Mouse (Mus musculus): ENCODE measurements at regions not wholly inside any gene's neighbourhood (a gene's known extent, or its start where the extent isn't known, plus 50 kb on each side); places are given as distances from the start of the nearest gene placed in this dataset.

GRCm38 (mm10) chr10:96365101-96365500, 228.7 kb downstream of the Gm5426 start:
- in situ Hi-C loops (cut with MboI; ENCODE audit: low sequenced_read_pairs), result loop anchor here (25.0 kb wide), 1 partner anchor 247 kb away; the partner anchor contains the start of gene Btg1

GRCm38 (mm10) chr10:96366871-96367270, 230.5 kb downstream of the Gm5426 start:
- in situ Hi-C loops (cut with MboI; ENCODE audit: low sequenced_read_pairs), result loop anchor here (25.0 kb wide), 1 partner anchor 245 kb away; the partner anchor contains the start of gene Btg1

DNA sequence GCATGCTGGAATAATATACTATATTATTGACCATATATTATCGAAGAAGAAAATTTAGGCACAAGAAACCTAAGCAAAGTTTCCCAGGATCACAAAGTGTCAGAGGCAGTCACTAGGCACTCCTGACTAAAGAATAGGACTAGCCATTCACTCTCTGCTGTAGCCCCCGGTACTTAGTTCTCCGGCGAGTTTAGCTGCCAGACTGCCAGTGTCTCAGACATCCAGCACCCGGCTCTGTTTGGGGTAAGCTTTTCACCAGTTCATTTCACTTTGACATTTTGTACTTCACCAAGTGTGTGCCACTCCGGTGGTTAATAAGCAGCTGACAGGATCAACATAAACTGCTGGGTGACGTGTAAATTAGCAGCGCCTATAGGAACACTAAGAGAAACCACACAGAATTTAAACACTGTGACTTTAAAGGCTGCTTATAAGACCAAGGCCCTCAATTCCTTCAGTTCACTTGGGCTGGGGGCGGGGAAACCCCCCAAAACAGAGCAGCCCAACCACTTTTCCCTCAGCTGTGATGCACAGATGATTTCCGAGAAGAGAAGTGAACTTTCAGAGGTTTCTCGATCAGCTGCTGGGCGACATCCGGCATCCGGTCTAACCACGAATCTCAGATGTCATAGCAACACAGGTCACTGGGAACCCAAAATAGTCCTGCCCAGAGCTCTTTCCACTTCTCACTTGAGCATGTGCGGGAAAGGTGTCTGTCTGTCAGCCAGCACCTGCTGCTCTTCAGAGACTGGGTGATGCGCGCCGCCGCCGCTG, 234.3 kb downstream of the Gm5426 start:
- in situ Hi-C loops (cut with MboI; ENCODE audit: low sequenced_read_pairs), result loop anchor here (25.0 kb wide), 1 partner anchor 242 kb away; the partner anchor contains the start of gene Btg1

GRCm38 (mm10) chr10:96371321-96371653, 234.9 kb downstream of the Gm5426 start:
- in situ Hi-C loops (cut with MboI; ENCODE audit: low sequenced_read_pairs), result loop anchor here (25.0 kb wide), 1 partner anchor 241 kb away; the partner anchor contains the start of gene Btg1

DNA sequence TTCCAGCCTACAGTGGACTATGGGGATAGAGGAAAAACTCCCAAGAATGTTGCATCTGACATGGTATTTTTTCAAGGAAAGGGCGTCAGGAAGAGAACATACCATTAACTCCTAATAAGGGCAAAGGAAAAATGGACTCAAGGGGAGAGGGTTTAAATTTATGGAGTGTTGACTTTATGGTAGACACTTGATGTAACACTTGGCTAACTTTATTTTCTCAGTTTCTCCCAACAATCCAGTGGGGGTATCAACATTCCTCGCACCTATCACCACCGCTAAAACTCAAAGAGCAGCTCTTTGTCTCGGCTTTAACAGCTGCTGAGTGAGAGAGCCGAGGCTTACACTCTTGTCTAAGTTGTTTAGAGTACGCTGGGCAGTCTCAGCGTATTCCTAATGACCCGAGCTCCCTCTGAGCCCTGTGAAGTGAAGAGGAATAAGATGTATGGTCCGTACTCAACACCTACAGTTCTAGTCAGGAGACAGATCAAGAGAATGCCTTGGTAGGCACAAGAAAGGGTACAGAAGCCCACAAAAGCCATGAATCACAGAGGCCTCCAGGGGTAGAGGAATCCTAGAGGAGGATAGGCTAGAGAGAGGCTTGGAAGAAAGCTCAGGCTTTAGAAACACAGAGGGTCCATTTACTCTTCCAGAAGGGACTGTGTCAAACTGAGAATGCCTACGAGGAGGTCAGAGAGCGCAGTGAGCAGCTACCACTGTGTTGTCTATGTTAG, 236.4 kb downstream of the Gm5426 start:
- in situ Hi-C loops (cut with MboI; ENCODE audit: low sequenced_read_pairs), result loop anchor here (25.0 kb wide), 1 partner anchor 240 kb away; the partner anchor contains the start of gene Btg1

GRCm38 (mm10) chr10:96373481-96373880, 237.1 kb downstream of the Gm5426 start:
- in situ Hi-C loops (cut with MboI; ENCODE audit: low sequenced_read_pairs), result loop anchor here (25.0 kb wide), 1 partner anchor 239 kb away; the partner anchor contains the start of gene Btg1

- in situ Hi-C loops (cut with MboI; ENCODE audit: low sequenced_read_pairs), result loop anchor here (25.0 kb wide), 1 partner anchor 238 kb away; the partner anchor contains the start of gene Btg1
Measured at GRCm38 (mm10) chr10:96374293-96375069, 238.1 kb downstream of the Gm5426 start.

GRCm38 (mm10) chr10:96375070-96375447, 238.7 kb downstream of the Gm5426 start:
- in situ Hi-C loops (cut with MboI; ENCODE audit: low sequenced_read_pairs), result no loop called here

- in situ Hi-C loops (cut with MboI; ENCODE audit: low sequenced_read_pairs), result no loop called here
Measured at GRCm38 (mm10) chr10:96377549-96377948, 239.3 kb upstream of the Btg1 start.

DNA sequence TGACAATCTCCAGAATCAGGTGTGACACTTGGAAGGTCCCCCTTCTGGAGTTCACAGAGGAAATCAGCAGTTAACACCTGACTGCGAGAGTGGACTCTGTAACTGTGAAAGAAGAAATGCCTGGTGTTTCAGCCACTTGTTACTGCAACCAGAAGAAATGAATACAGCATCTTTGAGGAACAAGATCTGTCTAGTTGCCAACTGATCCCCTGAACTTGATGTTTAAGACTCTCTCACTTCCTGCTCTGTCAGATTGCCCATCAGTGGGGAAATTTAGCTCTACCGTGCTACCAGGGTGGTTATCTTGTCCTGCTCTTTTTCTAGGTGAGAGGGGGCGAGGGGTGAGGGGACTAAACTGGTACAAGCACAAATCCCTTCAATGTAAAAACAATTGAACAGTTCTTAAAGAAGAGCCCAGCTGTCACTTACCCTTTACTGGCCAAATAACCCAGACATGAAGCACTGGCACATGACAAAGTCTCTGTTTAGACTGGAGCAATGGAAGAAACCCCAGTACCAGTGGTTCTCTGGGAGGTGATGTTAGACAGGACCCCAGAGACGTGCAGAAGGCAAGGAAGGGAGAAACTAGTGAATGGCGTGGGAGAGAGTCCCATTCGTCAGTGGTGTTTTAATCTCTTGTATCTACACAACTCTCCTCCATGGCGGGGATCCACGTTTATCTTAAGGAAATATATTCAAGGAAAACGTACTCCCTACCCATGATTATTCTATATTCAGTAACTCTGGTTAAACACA, 237.6 kb upstream of the Btg1 start:
- in situ Hi-C loops (cut with MboI; ENCODE audit: low sequenced_read_pairs), result no loop called here

- in situ Hi-C loops (cut with MboI; ENCODE audit: low sequenced_read_pairs), result no loop called here
Measured at GRCm38 (mm10) chr10:96381664-96382063, 235.1 kb upstream of the Btg1 start.

DNA sequence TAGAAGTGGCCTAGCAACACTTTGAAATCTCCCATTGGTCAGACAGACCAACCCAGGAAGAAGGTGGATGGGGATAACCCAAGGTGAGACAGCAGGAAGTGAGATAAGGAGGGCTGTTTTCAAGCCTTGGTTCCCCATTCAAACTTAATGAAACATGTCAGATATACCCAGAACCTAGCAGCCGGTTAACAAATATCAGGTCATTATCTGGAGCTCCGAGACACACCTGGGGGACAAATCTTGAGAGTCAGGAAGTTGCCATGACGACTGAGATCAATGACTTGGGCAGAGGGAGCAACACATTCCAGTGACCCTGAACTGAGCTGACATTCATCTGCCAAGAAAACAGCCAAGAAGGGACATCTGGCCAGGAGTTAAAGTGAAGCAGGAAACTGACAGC, 225.1 kb upstream of the Btg1 start:
- in situ Hi-C loops (cut with MboI; ENCODE audit: low sequenced_read_pairs), result no loop called here

- in situ Hi-C loops (cut with MboI; ENCODE audit: low sequenced_read_pairs), result no loop called here
Measured at GRCm38 (mm10) chr10:96392836-96393235, 224.0 kb upstream of the Btg1 start.

- in situ Hi-C loops (cut with MboI; ENCODE audit: low sequenced_read_pairs), result no loop called here
Measured at GRCm38 (mm10) chr10:96394210-96394609, 222.6 kb upstream of the Btg1 start.

GRCm38 (mm10) chr10:96395017-96395416, 221.8 kb upstream of the Btg1 start:
- in situ Hi-C loops (cut with MboI; ENCODE audit: low sequenced_read_pairs), result no loop called here

DNA sequence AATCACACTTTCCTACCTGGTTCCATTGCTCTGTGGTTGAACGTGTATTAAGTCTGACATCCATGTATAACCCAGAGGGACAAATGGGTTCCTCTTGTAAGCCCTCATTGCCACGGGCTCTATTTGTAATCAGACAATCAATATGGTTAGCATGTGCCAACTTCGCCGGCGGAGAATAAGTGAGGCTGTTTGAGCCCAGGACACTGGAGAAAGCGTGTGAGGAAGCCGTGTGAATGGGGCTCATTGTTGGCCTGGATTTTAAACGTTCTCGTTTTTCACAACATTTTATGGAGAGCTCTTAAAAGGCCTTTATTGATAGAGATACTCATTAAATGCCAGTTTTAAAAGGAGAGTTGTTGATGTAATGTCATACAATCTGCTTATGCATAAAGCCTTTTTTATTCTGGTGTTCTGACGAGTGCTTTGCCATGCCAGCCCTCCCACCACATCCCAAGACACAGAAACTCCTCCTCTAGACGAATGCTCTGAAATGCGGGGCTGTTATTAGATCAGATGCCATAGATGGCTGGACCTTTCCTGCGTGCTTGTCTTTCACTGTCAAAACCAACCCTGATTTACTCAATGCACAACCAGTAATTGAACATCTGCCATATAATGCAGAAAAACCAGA, 218.8 kb upstream of the Btg1 start:
- in situ Hi-C loops (cut with MboI; ENCODE audit: low sequenced_read_pairs), result no loop called here

DNA sequence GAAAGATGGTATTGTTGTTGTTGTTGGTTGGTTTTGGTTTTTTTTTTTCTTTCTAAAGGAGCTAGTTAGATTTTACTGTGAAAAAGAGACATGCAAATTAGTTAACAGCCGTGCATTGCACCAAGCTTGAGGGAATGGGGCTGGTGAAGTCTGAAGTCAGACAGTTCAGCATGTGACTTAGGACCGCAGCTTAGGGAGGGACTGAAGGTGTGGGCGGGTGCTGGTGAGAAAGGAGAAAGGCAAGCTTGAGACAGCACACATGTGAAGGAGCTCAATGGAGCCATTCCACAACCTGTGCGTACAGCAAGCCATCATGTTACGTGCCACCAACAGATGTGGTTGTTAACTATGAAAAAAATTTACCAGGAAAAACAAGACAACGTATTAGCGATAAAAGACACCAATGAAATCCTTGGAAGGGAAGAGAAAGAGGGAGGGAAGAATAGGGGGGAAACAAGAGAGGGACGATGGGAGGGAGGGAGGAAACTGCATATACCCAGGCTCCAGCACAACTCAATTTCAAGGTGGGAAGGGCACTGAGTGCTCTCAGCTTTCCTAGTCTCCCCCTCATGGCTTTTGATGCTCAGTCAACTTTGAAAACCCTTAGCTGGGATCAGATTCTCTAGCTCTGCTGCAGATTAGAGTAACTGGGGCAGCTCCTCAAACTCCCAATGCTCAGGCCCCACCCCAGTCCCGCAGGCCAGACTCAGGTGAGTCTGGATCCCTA, 218.1 kb upstream of the Btg1 start:
- in situ Hi-C loops (cut with MboI; ENCODE audit: low sequenced_read_pairs), result no loop called here

GRCm38 (mm10) chr10:96399636-96400400, 217.0 kb upstream of the Btg1 start:
- in situ Hi-C loops (cut with MboI; ENCODE audit: low sequenced_read_pairs), result no loop called here

All from CH12F3 (cell line).